Mouse (Mus musculus) embryonic facial prominence, embryonic 10.5 days (tissue): ENCODE data around the gene Abhd6. TPM values are rescaled to one million over a fixed set of nuclear protein-coding genes. Genes with fewer than 3 reads are reported as not detected.

Experiments used
- DNase-seq: peaks from one replicate; pipeline ENCODE4 v3.0.0-alpha.2; 2017; ENCODE audit warnings: low spot score
- H3K27ac ChIP-seq: fragments of 300-500 bp; sonication (generic); replicated peaks from 2 replicates; pipeline ENCODE4 v1.5.1; 2016; ENCODE audit warnings: mild to moderate bottlenecking
- H3K27me3 ChIP-seq: fragments of 300-500 bp; sonication (generic); replicated peaks from 2 replicates; pipeline ENCODE4 v1.6.1; 2016; ENCODE audit warnings: low read depth, mild to moderate bottlenecking; ENCODE audit not compliant: poor library complexity, severe bottlenecking
- H3K36me3 ChIP-seq: fragments of 300-500 bp; sonication (generic); replicated peaks from 2 replicates; pipeline ENCODE4 v1.6.1; 2016; ENCODE audit warnings: mild to moderate bottlenecking, moderate library complexity
- H3K4me1 ChIP-seq: fragments of 300-500 bp; sonication (generic); 2 replicates; pipeline ENCODE4 v1.6.1; 2016
- H3K4me3 ChIP-seq: fragments of 300-500 bp; sonication (generic); 2 replicates; pipeline ENCODE4 v1.5.1; 2016; ENCODE audit warnings: mild to moderate bottlenecking, moderate library complexity
- H3K9me3 ChIP-seq: fragments of 300-500 bp; sonication (generic); 2 replicates; pipeline ENCODE4 v1.6.1; 2016; ENCODE audit warnings: mild to moderate bottlenecking
- WGBS: fragments of 180-500 bp; shearing (Covaris S2); methylation state at CpG from one replicate; pipeline ENCODE4 v1.1.7; 2016; 5-methylcytosine and 5-hydroxymethylcytosine counted together
- polyA plus RNA-seq: library from polyadenylated mRNA; unstranded; fragments of >200 nt; fragmentation: Nextera tagmentation; extraction: Ambion mirVana; gene quantifications from 2 replicates; pipeline ENCODE4 v1.2.1, GENCODE M21; 2016

The Abhd6 gene
- polyA plus RNA-seq, 1 experiment from 2014 or later, result 17.6 TPM

DNA sequence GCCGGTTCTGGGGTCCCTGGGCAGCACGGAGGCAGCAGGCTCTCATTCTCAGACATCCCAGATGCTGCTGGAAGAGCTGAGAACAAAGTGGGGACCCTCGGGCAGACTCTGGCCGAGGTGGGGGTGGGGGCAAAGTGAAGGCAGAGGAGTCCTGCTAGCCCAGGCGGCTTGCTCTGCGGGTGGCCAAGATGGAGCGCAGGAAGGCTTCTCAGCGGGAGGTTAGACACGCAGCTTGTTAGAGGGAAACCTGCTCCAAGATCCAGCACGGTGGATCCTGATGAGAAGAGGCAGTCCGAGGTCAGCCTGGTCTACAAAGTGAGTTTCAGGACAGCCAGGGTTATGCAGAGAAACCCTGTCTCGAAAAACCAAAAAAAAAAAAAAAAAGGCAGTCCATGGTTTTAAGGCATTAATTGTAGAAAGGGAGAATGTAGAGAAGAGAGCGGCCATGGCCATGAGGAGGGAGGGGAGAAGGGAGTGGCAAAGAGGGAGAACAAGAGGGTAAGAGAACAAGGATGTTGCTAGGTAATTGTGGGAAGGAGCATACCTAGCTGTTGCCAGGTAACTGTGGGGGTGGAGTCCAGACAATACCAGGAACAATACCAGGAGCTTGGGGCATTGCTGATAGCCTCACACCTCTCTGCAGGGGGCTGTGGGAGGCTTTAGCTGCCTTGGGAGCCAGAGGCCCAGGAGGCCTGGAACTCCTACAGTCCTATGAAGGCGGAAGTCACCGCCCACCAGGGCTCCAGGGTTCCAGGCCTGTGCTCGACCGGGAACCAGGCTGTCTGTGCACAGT, 51.8 kb downstream of the Abhd6 start:
- no peaks in the 10 kb centered on the region for H3K9me3 ChIP-seq
- no peak overlapping the region for H3K4me3 ChIP-seq
- peaks cover 28% of the 10 kb centered on the region for H3K36me3 ChIP-seq
- DNase-seq, result no peak
- peaks cover 10% of the 10 kb centered on the region for H3K4me1 ChIP-seq
- H3K27ac ChIP-seq, result 0 out of 2 replicates have a peak overlapping the region, but pooled peaks have one; percentile 10
- 24% methylated on average over 17 of the region's 17 CpGs for WGBS
- H3K27me3 ChIP-seq, result no peaks in the 10 kb centered on the region

DNA sequence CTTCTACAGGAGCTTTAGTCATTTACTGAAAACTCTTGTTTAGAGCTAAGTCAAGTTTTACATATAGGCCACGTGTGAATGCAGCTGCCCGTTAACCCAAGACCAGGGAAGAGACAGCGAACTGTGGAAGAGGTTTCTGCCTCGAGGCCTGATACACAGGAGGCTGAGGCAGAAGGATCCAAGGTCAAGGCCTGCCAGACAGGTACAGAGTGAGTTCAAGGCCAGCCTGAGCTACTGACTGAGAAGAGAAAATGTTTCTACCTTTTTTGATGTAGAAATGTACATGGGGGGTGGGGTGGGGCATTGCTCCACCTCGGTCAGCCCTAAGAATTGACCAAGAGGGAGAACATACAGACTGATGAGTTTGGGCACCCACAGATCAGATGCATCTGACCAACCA, 53.4 kb downstream of the Abhd6 start:
- Histone ChIP-seq H3K36me3 (peaks cover 17% of the 10 kb centered on the region), H3K4me1 (peaks cover 10% of the 10 kb centered on the region), H3K4me3 (no peak overlapping the region), H3K27ac (no peak overlapping the region), H3K27me3 (no peaks in the 10 kb centered on the region), H3K9me3 (no peaks in the 10 kb centered on the region)
- WGBS, result 89% methylated on average over 5 of the region's 5 CpGs
- no peak for DNase-seq

DNA sequence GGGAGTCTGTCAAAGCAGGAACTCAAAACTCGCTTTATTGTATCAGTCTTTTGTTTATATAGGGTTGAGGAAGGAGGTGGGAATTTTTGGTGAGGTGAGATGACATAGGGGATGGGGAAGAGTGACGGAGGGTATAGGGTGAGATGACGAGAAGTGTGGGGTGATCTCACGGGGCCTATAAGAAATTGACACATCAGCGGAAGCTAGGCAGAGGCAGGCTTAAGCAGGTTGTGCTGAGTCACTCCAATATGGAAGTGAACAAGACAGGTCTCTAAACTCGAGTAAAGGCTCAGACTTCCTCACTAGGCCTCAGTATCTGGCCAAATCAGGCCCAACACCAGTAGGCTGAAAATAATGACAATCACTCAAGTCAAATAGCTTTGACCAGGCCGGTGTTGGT, 57.2 kb downstream of the Abhd6 start:
- Histone ChIP-seq H3K9me3 (no peaks in the 10 kb centered on the region), H3K36me3 (peaks cover 4% of the 10 kb centered on the region; the same call in 1 of the 2 replicates), H3K27ac (no peak overlapping the region), H3K4me1 (peaks cover 18% of the 10 kb centered on the region), H3K4me3 (no peak overlapping the region), H3K27me3 (no peaks in the 10 kb centered on the region)
- WGBS, result 92% methylated on average over 7 of the region's 7 CpGs
- no peak for DNase-seq

DNA sequence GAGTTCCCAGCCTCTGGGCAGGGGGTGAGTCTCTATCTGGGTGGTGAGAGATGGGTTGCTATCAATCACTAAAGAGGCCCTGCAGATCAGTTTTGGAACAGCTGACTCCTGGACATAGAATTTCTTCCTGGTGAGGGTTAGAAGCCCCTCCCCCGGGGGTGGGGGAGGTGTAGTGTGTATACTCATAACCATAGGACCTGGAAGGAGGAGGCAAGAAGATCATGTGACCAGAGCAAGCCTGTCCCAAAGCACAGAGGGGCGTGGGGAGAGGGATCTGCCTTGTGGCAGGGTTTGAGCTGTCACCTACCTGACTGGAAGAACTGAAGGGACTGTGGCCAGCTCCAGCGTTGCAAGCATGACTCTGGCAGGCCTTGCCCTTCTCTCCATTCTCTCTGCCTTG, 59.4 kb downstream of the Abhd6 start:
- DNase-seq, result peak; percentile 43
- Histone ChIP-seq H3K27ac (no peak overlapping the region; the same call in 1 of the 2 replicates), H3K9me3 (no peaks in the 10 kb centered on the region), H3K4me1 (peaks cover 17% of the 10 kb centered on the region), H3K4me3 (no peak overlapping the region), H3K27me3 (no peaks in the 10 kb centered on the region), H3K36me3 (no peaks in the 10 kb centered on the region)
- WGBS, result 25% methylated on average over 3 of the region's 3 CpGs

DNA sequence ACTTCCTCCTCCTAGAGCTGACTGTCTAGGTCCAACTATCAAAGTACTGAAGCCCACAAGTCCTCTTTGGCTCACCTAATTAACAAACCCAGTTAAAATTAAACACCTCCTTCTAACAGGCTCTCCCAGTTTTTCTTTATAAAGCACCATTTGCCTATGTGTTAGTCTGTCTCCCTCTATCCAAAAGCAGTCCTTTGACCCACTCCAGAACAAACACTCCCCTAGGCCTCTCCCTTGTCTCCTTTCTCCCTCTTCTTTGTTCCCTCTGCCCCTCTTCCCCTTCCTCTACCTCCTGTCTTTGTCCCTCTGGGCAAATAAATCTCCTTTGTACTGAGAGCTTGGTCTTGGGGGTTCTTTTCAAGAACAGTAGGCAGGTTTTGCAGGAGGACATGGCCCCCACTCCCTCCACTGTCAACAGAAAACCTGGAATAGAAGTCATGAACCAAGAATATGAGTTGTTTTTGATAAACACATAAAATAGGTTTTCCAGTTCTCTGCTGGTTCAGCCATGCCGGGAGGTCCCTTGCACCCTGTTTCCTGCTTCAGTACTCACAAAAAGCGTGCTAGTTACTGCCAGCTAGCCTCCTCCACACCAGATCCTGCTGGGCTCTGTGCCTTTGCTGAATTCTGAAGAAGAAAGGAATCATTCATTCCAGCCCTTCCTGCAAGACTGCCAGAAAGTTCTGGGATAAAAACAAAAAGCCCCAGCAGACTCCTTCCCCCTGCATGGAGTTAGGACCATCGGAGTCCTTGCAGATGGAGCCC, 60.0 kb downstream of the Abhd6 start:
- Histone ChIP-seq H3K4me3 (no peak overlapping the region), H3K4me1 (peaks cover 17% of the 10 kb centered on the region), H3K27me3 (no peaks in the 10 kb centered on the region), H3K27ac (peak overlapping the region; percentile 51), H3K9me3 (no peaks in the 10 kb centered on the region), H3K36me3 (no peaks in the 10 kb centered on the region)
- DNase-seq, result no peak
- 39% methylated on average over 3 of the region's 3 CpGs for WGBS

DNA sequence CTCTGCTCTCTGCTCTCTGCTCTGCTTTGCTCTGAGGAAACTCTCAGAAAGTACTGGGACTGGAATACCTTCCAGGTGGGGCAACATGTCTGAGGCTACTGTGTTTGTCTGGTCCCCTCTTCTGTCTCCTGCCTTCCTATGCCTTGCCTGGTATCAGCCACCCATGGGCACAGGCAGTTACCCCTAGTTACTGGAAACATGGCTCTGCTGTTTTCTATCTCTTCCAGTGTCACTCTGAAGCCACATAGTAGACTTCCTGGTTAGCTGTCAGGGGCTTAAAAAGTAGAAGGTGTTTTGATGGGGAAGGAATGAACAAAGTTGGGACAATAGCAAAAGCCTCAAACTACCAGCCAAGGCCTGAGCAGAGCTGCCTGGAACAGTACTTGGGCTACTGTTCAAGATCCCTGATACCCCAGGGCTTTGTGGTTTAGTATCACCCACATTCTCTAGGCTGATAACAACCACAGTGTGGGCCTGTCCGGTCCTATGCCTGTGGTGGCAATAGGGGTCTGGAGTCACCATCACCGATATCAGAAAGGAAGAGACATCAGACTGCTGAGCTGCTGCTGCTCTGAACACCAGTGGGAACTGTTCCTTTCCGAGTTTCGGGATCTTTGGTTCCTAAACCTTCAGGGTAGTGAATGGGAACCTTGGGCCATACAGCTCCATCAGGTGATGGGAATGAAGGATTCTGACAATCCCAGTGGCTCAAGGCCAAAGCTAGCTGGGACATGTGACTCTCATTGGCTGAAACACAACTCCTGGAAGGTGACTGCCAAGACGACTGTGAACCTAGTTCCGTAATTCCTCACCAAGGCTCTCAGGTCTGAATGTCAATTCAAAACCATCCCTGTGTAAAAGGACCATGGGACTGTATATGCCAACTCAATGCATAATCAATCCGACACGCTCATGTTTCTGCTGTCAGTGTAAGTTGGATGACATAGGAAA, 61.4 kb downstream of the Abhd6 start:
- Histone ChIP-seq H3K36me3 (no peaks in the 10 kb centered on the region), H3K4me3 (no peak overlapping the region), H3K27me3 (no peaks in the 10 kb centered on the region), H3K27ac (0 out of 2 replicates have a peak overlapping the region, but pooled peaks have one; percentile 3), H3K9me3 (no peaks in the 10 kb centered on the region), H3K4me1 (peaks cover 17% of the 10 kb centered on the region)
- no peak for DNase-seq
- WGBS, result 89% methylated on average over 8 of the region's 8 CpGs

DNA sequence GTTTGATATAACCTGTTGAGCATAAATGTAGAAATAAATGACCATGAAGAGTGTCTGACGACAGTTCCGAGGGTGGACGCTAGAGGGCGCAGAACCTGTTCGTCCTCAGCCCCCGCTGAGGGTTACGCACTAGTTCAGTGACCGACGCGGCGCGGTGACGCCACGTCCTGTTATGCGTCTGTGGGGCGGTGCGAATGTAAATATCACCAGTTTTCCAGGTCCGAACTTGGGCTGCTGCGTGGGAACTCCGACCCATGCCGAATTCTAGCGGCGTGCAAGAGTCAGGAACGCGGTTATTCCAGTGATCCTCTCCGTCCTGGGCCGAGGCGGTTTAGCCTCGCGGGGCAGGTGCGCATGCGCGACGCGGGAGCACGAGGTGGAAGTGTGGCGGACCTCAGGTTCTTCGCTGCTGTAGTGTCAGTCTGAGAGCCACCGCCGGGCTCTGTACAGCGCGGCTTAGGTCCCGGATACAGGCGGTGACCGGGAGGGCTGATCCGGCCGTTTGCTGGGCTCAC, 77.5 kb downstream of the Abhd6 start, which contains the start of gene Rpp14:
TSS of gene Rpp14 (plus strand) at position 203 of the 515 bp plus-strand sequence.
- H3K27me3 ChIP-seq, result no peaks in the 10 kb centered on the region
- peak within 1 kb of the TSS; percentile 77 for H3K4me3 ChIP-seq
- peak; percentile 93 for DNase-seq
- H3K9me3 ChIP-seq, result no peaks in the 10 kb centered on the region
- WGBS, result under 1% methylated on average over 47 of the region's 47 CpGs
- peaks cover 15% of the 10 kb centered on the region for H3K4me1 ChIP-seq
- H3K27ac ChIP-seq, result peak within 1 kb of the TSS; percentile 92
- peaks cover 20% of the 10 kb centered on the region for H3K36me3 ChIP-seq

DNA sequence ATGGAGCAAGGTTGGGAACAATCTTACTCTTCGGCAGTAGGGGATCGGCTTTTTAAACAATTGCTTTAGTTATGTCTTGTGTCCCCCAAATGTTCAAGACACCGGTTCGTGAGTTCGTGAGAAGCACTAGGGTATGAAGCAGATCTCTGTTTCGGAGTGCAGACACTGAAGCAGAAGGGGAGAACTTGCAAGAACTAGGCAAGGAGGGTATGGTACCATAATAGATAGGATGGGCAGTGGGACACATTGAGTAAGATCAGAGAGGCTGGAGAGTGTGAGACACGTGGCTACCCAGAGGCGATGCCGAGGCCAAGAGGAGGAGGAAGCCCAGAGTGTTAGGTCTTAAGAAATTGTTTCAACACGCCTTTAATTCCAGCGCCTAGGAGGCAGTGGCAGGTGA, 78.0 kb downstream of the Abhd6 start:
- Histone ChIP-seq H3K36me3 (peaks cover 25% of the 10 kb centered on the region), H3K27me3 (no peaks in the 10 kb centered on the region), H3K4me3 (peak overlapping the region; percentile 77), H3K9me3 (no peaks in the 10 kb centered on the region), H3K4me1 (peaks cover 15% of the 10 kb centered on the region), H3K27ac (peak overlapping the region; percentile 92)
- 5% methylated on average over 11 of the region's 11 CpGs for WGBS
- DNase-seq, result peak; percentile 49

DNA sequence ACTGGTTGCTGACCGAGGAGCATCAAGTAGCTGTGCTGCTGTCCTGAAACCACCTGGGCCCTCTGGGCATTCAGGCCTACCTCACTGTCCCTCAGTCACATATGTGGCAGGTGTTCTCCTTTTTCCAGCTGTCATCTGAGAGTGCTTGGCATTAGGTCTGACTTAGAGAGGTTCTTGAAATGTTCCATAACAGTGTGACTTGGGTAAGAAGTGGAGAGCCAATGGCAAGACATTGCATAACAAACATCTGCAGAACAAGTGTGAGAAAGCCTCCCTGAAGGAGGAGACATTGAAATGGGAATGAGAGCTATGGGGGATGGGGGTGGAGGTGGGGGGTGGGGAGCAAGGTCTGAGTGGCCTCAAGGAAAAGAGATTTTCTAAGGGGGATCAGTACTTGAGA, 80.2 kb downstream of the Abhd6 start:
- DNase-seq, result no peak
- 88% methylated on average over 1 of the region's 1 CpGs for WGBS
- Histone ChIP-seq H3K36me3 (peaks cover 46% of the 10 kb centered on the region), H3K9me3 (no peaks in the 10 kb centered on the region), H3K27me3 (no peaks in the 10 kb centered on the region), H3K4me3 (no peak overlapping the region), H3K27ac (no peak overlapping the region), H3K4me1 (peaks cover 15% of the 10 kb centered on the region)

DNA sequence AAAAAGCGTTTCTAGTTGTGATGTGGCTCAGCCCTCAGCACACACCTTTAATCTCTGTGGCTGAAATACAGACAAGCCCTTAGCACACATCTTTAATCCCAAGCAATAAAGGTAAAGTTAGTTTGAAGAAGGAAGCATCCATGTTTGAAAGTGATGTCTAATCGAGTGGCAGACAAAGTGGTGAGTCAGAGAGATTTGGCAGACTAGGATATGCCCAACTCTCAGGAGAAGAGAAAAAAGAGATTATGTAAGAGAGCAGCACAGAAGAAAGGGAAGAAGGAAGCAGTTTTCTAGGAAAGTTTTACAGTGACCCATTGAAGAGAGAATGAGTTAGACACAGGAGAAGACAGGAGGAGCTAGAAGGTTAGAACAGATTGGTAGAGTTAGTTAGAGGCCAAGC, 86.3 kb downstream of the Abhd6 start:
- Histone ChIP-seq H3K27me3 (no peaks in the 10 kb centered on the region), H3K27ac (no peak overlapping the region), H3K4me3 (no peak overlapping the region), H3K36me3 (peaks cover 70% of the 10 kb centered on the region), H3K4me1 (0 out of 2 replicates have a peak, but pooled peaks cover 7% of the 10 kb centered on the region), H3K9me3 (no peaks in the 10 kb centered on the region)
- DNase-seq, result no peak
- 94% methylated on average over 2 of the region's 2 CpGs for WGBS

DNA sequence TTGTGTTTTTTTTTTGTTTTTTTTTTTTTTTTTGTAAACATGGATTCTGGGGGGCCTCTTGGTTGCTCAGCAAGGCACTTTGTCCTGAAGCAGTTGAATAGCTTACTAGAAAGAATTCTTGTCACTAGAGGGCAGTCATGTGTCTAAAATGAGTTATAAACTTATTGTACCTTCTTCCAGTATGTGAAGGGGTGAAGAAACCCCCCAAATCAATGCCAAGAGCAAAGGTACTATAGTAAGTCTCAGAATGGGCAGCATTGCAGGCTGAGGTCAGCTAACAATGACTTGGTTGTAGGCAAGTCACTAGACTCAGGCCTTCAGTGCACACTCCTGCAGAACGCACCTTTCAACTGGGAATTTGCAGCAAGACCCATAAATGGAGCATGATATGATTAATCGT, 89.9 kb downstream of the Abhd6 start:
- Histone ChIP-seq H3K4me3 (no peak overlapping the region), H3K36me3 (peaks cover 36% of the 10 kb centered on the region), H3K9me3 (no peaks in the 10 kb centered on the region), H3K27ac (no peak overlapping the region), H3K27me3 (no peaks in the 10 kb centered on the region), H3K4me1 (peaks cover 10% of the 10 kb centered on the region; the same call in 1 of the 2 replicates)
- no peak for DNase-seq
- 93% methylated on average over 2 of the region's 2 CpGs for WGBS

DNA sequence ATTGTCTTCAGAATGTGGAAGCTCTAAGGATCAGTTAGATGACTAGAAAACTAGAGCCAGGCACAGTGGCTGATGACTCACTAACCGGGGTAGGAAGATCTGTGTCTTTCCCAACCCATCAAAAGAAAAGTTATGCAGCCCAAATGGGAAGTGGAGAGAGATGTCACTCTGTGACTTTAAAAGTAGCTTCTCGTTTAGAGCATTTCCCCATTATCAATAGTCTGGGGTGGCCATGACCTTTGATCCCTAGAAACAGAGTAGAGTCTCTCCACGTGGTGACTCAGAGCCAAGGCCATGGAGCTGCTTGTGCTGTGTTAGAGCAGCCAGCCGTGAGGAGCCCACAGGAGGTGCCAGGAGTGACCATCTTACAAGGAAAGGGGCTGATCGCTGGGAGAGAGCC, 90.7 kb downstream of the Abhd6 start:
- DNase-seq, result peak; percentile 14
- no peaks in the 10 kb centered on the region for H3K9me3 ChIP-seq
- no peak overlapping the region for H3K4me3 ChIP-seq
- 54% methylated on average over 5 of the region's 5 CpGs for WGBS
- peaks cover 30% of the 10 kb centered on the region for H3K36me3 ChIP-seq
- peaks cover 15% of the 10 kb centered on the region; the same call in 1 of the 2 replicates for H3K4me1 ChIP-seq
- no peak overlapping the region for H3K27ac ChIP-seq
- H3K27me3 ChIP-seq, result no peaks in the 10 kb centered on the region
